Mouse (Mus musculus) heart, adult 8-10 months (tissue): Measurements from ENCODE around the gene Nono. TPM values are rescaled to one million over a fixed set of nuclear protein-coding genes. Genes with fewer than 3 reads are reported as not detected.

Experiments
- DNase-seq: peaks from one replicate; pipeline ENCODE4 v3.0.0; 2022; ENCODE audit warnings: low spot score
- total RNA-seq, 4 experiments: library from RNA; stranded (reverse); gene quantifications; 2 replicates each; pipeline ENCODE4 v1.2.4; 2022

The Nono gene
- 10 to 100 TPM; 52.5 to 70.1 (median 58.9) TPM for total RNA-seq

DNA sequence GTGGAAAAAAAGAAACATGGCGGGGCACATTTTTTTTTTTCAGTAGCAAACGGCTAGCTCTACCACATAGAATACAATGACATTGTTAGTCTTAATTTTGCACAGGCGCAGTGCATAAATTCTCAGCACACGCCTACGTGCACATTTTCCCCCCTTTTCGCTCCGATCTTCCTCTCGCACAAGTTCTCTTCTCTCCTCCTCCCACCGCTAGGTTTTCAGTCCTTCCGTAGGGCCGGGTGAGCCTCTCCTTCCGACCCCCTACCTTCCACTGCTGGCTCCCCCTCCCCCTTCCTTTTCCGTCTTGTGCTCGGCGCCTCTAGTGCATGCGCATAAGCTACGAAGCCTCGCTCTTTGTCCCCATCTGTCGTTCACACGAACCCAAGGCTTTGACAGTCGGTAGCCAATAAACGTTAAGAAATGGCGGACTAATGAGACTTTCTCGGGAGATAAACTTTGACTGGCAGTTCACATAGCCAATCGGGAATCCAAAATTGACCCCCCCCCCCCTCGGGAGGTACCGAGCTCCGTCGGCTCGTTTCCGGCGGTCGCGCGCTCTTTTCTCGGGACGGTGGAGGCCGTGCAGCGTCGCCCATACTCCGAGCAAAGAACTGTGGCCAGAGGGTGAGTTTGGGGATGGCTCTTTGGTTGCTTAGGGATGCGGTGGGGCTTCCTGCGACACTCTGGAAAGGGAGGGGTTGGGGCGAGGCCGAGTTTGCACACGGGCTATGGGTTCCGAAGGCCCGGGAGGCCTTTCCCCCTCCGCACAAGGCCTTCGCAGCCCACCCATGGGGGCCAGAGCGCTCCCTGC is at the start of gene Nono:
Gene Nono, plus strand, starts transcription at position 177 of the 808 bp plus-strand sequence.
- peak; percentile 89 for DNase-seq

DNA sequence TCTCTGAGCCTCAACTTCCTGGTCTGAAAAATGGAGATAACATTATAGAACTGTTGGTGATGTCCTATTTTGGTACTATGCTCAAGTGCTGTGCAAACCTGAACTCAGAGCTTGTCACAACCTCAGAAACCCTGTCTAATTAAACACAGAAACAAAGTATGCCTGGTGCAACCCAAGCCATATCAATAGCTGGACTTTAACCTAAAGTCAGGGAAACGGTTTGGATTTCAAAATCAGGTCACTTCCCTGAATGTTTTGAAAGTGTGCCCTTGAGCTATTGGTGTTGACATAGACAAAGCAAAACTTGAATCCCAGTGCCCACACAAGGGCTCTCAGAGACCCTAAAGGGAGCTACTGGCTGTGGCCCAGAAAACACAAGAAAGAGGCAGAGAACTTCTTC is 49.4 kb upstream of the Nono start:
- DNase-seq, result no peak

DNA sequence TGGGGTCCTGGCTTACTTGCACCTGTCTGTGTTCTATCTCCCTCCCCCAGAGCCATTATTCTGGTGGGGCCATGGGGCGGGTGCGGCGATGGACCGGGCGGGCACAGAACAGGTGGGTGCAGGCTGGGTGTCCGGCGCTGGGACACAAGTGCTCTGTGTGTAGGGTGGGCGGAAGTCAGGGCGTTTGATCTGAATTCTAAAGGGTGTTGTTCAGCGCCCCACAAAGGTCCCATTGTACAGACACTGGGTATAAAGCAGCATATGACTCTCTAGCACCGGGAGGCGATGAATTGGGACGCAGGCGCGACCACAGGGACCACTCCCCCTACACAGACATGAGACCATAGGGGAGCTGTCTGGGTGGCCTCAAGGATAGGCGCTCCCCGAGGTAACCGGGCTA is 45.7 kb upstream of the Nono start:
- no peak for DNase-seq

DNA sequence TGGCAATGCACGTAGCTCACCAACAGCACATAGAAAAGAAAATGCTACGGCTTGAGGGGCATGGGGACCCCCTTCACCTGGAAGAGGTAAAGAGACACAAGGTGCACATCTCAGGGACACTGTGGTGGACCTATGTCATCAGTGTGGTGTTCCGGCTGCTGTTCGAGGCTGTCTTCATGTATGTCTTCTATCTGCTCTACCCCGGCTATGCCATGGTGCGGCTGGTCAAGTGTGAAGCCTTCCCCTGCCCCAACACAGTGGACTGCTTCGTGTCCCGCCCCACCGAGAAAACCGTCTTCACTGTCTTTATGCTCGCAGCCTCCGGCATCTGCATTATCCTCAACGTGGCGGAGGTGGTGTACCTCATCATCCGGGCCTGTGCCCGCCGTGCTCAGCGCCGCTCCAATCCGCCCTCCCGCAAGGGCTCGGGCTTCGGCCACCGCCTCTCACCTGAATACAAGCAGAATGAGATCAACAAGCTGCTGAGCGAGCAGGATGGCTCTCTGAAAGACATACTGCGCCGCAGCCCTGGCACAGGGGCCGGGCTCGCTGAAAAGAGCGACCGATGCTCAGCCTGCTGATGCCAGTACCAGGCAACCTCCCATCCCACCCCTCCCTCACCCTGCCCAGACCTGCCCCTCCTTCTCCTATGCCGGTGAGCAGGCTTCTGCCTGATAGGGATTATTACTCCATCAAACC is 44.5 kb upstream of the Nono start:
- DNase-seq, result no peak

DNA sequence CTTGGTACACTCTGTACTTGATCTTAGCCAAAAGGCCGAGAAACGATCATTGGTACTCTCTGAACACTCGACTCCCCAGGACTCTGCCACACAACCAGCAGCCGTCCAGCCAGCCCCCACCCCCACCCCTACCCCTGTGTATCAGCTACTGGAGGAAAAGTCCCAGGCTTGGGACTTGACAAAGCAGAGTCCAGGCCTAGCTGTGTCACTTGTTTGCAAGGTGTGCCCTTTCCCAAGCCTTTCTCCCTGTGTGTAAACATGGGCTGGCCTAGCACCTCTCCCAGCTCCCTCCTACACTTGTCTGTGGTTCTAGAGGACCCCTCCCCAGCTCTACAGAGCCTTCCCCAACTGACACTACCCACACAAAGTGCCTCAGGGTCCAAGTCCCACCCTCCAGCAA is 42.9 kb upstream of the Nono start:
- DNase-seq, result no peak

DNA sequence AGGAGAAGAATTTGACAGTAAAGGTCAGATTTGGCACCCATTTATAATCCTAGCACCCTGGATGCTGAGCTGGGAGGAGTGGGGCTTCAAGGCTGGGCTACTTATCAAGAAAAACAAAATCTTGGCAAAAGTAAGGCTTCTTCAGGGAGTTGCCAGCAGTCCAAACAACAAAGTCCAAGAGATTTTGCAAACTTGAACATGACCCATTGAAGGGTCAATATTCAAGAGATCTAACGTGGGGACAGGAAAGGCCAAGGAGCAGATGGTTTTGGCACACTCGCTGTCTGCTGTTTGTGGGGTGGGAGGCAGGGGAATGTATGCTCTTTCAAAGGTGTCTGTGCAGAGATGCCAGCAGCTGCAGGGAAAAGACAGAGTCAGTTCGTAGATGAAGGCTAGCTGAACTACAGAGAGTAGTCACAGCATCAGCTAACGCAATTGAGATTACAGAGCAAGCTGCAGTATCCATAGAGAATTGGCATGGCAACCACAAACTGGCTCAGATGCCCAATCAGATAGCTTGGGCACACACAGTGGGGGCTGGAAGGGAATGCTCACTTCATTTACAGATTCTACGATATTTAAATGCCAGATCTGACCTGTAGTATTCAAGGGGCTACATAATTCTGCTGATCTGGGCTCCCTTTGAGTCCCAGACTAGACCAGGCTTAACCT is 40.1 kb upstream of the Nono start:
- no peak for DNase-seq

DNA sequence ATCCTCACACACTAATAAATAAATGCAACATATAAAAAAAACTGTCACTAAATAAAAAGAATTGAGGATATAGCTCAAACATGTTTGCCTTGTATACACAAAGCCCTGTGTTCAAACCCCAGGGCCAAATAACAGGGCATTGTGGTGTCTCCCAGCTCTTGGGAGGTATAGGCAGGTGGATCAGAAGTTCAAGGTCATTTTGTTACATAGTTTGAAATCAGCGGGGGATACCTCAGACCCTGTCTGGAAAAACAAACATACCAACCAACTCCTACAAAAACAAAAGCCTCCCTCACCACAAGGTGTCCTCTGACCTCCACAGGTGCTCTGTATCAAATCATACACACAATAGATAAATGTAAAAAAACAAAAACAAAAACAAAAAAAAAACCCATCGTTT is 34.8 kb upstream of the Nono start:
- no peak for DNase-seq

DNA sequence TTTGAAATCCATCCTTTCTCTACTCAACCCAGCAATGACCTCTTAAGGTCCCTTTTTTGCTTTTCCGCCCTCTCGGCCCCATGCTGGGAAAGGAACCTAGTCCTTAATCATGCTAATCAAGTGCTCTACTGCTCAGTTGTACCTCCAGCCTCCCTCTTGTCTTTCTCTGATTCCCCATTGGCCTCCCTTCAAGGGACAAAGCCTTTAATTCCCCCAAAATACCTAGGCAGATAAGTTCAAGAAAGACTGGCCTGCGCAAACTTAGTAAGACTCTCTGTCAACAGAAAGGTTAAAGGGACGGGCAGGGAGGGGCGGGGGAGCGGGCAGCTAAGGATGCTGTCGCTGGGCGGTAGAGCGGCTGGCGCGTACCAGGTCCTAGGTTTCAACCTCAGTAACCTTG is 32.7 kb upstream of the Nono start:
- DNase-seq, result no peak

DNA sequence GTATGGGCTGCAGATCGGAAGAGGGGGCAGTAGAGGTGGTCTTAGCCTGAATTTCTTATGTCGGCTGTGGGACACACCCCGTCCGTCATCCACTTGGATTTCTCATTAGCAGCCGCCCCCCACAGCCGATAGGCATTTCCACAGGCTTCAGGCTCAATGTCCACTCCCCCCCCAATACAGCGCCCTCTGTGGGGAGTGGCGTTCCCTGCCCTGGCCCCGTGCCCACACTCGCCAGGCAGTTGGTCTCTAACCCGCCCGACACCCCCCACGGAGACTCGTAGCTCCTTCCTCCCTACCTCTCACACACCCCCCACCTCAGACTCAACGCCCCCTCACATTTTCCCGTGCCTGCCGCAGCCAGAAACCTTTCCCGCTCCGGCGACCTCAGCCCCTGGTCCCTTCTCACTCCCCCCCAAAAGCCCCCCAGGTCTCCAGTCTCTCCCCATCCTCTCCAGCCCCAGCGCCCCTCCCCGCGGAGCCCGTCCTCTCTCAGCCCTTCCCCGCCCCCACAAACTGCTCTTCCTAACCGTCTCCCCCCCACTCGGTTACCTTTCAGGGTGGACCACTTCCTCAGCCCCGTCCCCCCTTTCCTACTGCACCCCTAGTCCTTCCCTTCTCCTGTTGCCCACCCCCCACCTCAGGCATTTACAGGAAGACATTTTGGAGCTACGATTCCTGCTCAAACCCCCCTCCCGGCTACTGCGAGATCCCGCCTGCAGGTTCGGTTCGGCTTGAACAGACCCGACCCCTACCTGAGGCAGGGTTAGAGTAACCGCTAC is 10.0 kb upstream of the Nono start:
- DNase-seq, result no peak

DNA sequence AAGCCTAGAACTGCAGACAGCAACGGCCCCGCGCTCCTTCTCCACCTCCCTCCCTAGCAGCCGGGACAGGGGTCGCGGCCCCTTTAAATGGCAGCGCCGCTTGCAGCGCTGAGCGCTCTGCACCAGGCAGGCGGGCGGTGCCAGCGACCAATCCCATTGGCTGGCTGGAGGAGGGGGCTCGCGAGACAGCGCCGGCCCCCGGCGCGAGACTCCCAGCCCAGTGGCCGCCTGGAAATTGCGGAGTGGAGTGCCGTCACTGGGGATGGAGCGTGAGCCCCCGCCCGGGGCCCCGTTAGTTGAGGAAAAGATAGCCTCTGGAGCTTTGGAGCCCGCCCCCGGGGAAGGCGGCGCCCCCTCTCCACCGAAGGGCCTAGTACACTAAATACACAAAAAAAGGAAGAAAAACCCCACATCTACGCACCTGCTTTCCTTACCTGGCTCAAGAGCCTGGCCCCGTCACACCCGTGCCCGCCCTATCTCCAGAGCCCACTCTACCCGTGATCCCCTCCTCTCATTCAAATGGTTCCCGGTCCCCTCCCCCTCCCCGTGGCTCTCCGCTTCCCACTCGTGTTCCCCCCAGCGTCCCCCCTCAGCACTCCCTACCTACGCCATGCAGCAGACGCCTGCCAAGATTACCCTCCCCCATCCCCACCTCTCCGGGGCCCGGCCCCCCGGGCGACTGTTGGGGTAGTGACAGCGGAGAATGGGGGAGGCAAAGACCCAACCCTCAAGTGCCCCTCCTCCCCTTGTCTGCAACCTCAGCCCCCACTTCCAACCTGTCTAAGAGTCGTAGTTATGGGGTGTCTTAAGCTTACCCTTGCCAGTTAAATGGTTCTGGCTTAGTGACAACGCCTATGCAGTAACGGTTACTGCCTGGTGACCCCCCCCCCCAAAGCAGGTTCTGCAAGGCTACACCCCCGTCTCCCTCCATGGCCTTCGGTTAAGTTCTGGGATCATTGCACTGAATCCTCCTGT is 9.1 kb upstream of the Nono start:
- DNase-seq, result peak; percentile 76

DNA sequence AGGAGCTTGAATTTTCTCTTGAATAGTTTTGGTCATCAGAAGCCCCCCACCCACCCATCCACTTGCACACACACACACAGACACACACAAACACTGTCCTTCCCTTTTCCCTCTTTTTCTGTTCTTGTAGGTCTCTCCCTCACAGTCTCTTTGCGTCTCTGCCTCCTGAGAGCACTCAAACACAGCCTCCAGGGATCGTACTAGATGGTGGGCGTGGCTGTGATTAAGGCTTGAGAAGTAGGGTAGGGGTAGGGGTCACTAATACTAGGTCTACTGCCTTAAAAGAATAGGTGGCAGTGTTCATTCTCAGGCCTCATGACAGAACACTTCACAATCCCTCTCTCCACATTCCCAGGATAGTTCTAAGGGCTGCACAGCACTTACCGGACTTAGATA is 8.4 kb upstream of the Nono start, which contains the start of gene Zmym3:
Gene Zmym3, minus strand, starts transcription at position 150 of the 396 bp plus-strand sequence.
- DNase-seq, result no peak

DNA sequence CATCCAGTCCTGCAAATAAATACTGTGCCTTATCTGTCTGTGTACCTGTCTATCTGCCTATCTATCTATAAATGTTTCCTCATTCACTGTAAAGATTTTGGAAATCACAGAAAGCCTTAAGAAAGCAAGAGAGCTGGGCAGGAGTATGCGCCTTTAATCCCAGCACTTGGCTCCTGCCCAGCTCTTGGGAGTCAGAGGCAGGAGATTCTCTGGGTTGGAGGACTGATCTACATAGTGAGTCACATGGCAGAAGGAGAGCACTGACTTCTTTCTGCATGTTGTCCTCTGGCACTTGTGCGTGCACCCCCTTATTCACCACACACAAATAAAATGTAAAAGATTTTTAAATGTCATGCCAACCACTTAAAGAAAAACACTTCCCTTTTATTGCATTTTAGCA is 5.7 kb upstream of the Nono start:
- DNase-seq, result no peak

DNA sequence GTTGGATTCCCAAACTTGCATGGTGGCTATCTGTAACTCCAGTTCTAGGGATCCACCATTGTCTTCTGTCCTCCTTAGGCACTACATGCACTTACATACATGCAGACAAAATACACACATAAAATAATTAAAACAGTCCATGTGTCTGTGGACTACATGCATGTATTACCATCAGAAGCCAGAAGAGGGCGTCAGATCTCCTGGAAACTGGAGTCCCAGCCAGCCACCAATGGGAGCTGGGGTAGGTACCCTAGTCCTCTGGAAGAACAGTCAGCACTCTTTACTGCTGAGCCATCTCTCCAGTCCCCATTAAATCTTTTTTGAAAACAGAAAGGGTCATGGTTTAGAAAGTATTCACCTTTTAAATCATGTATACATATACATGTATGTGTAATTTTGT is 1.3 kb upstream of the Nono start:
- no peak for DNase-seq

DNA sequence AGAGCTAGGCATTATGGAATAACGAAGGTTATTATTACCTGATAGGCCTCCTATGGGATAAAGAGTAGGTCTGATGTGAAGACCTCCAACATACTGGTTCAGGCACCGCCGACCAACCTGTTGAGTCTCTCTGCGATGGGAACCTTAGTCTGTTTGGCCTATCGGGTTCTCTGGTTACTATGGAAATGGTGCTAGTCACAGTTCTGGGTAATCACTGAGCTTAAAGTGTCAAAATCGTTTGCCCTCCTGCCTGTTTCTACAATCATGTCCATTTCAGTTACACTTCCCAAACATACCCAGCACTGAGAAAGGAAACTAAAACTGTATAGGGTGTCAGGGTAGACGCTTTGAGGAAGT is 355 bp upstream of the Nono start:
- DNase-seq, result no peak

DNA sequence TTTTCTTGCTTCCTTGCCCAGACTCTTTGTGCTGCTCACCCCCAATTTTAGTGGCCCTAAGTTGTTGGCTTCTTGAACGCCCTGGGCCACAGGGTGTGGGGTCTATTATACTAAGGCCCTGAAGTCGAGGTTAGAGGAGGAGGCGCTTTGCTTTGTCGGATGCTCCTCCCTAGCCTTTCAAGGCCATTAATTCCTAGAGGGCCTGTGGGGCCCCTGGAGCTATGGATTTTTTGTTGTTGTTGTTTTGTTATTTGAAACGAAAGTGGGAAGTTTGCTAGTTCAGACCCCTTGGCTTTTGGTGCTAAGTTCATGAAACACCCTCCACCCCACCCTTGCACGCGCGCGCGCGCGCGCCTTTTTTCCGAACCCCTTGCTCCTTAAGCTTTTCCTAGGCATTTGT is 858 bp downstream of the Nono start:
- peak; percentile 9 for DNase-seq

DNA sequence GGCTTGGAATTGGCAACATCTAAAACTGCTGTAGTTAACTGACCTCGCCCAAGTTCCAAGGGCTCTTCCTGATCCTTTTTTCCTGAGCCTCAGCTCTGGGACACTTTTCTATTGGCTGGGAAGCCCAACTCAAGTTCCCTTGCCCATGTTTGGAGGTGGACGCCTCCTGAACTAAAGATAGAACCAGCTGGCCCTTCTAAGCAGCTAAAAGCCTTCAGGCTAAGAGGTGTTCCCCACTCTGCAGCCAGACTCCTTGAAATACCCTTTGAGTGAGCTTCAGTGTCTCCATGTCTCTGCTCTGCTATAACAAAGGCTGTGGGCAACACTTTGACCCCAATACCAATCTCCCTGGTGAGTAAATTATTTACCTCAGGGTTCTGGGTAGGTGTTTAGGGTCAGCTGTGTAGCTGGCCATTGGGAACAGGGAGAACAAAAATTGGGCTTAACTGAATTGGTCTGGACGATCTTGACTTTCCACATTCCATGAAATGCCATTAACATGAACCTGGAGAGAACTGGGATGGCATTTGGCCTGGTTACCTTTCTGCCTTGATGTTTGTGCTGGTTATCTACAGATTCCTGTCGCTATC is 19.9 kb downstream of the Nono start, which contains the start of gene Itgb1bp2:
Gene Itgb1bp2, plus strand, starts transcription at position 203 of the 590 bp plus-strand sequence.
- peak; percentile 37 for DNase-seq

DNA sequence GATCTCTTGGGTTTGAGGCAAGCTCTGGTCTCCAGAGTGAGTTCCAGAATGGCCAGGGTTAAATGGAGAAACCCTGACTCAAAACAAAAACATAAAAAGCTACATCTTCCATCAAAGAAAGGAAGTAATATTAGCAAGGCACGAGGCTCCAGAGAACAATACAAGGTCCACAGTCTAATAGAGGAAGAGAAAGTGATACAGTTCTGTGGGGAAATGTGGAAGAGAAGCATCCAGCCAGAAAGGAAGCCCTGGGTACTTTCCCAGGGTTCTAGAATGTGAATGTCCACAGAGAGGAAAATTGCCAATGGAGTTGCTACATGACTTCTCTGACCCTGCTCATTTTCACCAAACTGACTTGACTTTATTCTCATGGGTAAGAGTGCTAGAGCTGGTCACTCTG is 22.0 kb downstream of the Nono start:
- DNase-seq, result no peak

DNA sequence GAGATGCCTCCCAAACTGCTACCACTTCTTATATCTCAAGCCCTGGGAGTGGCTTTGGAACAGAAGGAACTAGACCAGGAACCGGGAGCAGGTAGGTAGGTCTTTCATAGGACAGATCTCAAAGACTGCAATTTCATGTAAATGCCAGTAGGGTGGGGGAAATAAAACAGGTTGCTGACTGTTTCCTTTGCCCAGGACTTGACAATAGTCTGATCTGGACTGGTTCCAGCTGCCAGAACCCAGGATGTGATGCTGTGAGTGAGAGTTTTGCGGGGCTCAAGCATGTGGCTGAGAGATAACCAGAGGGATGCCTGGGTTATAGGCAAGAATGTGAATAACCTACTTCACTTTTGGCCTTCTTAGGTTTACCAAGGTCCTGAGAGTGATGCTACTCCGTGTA is 22.5 kb downstream of the Nono start:
- DNase-seq, result no peak

DNA sequence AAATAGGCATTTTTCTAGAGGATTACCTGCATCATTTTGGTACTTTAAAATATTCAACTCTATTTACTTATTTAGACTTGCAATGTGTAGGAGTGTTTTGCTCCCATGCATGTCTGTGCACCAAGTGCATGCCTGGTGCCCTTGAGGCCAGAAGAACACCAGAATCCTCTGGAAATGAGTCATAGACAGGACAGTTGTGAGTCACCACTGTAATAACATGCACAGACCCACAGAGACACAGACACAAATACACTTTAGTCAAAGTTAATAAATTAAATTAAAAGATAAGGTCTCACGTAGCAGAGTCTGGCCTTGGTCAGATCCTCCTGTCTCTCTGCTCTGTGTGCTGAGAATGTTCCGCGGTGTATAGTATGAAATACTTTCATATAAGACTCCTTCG is 43.1 kb downstream of the Nono start:
- DNase-seq, result no peak
